Mouse (Mus musculus) testis, adult 2 months (tissue): ENCODE measurements at regions not wholly inside any gene's neighbourhood (a gene's known extent, or its start where the extent isn't known, plus 50 kb on each side); places are given as distances from the start of the nearest gene placed in this dataset.

Source experiments
- H3K27ac ChIP-seq: fragments of 200-500 bp; 2 replicates; pipeline ENCODE4 v1.5.1; 2012; ENCODE audit warnings: low read depth, low read length; ENCODE audit not compliant: control insufficient read depth, insufficient read depth
- H3K27me3 ChIP-seq: fragments of 200-500 bp; 2 replicates; pipeline ENCODE4 v1.6.1; 2012; ENCODE audit warnings: mild to moderate bottlenecking, low read length, moderate library complexity; ENCODE audit not compliant: control insufficient read depth, insufficient read depth
- H3K36me3 ChIP-seq: fragments of 200-500 bp; 2 replicates; pipeline ENCODE4 v1.6.1; 2012; ENCODE audit warnings: mild to moderate bottlenecking, low read length; ENCODE audit not compliant: control insufficient read depth, insufficient read depth
- H3K4me1 ChIP-seq: fragments of 200-500 bp; 2 replicates; pipeline ENCODE4 v1.6.1; 2012; ENCODE audit warnings: low read length; ENCODE audit not compliant: control insufficient read depth, insufficient read depth
- H3K4me3 ChIP-seq: fragments of 200-500 bp; 2 replicates; pipeline ENCODE4 v1.5.1; 2012; ENCODE audit warnings: low read depth, mild to moderate bottlenecking, low read length, moderate library complexity, mixed read lengths; ENCODE audit not compliant: control insufficient read depth
- CTCF ChIP-seq: fragments of 200-500 bp; IDR thresholded peaks from 2 replicates; pipeline ENCODE4 v1.5.1; 2012; ENCODE audit warnings: low read depth, mild to moderate bottlenecking, inconsistent platforms, low read length, moderate library complexity; ENCODE audit not compliant: control insufficient read depth, insufficient read depth, insufficient replicate concordance
- POLR2A ChIP-seq: fragments of 200-500 bp; IDR thresholded peaks from 2 replicates; pipeline ENCODE4 v1.6.1; 2012; ENCODE audit warnings: low read depth, mild to moderate bottlenecking, inconsistent platforms, low read length, moderate library complexity; ENCODE audit not compliant: control insufficient read depth

DNA sequence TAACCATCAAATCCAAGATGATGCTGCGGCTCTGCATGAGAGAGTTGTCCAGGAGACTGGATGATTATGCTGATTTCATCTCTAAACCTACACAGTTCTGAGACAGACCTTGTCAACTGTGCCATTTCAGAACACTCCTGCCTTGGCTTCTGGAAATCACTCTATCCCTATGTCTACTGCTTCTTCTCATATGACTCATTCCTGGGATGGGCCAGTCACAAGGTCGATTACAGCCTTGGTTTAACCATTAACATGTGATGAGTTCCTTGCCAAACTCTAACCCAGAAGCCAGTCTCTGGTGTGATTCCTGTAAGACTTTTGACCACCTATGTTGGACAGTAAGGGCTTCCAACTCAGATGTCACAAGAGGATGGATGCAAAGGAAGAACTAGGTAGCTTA lies 216.3 kb upstream of the Onecut1 start:
- H3K27ac ChIP-seq: no peak overlapping the region
- no peak overlapping the region for H3K4me3 ChIP-seq
- TF ChIP-seq CTCF (no peak), POLR2A (no peak)
- no peaks in the 10 kb centered on the region for H3K36me3 ChIP-seq
- H3K27me3 ChIP-seq: no peaks in the 10 kb centered on the region
- no peaks in the 10 kb centered on the region for H3K4me1 ChIP-seq

DNA sequence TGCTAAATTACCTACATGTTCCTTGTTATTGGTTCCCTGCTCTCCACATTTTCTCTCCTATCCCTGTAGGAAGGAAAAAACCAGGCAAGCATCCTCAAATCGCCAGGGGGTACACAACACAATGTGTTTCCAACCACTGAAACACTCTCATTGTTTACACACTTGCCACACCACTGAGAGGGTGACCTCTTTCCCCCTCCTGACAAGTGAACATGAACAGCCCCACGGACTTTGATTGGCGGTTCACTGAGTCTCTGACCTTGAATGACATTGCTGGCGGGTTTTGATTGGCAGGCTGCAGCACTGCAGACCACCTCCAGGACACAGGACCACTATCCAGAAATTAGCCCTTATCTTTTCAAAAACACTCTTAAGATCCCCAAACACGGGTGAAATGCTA lies 211.7 kb upstream of the Onecut1 start:
- Histone ChIP-seq H3K27me3 (no peaks in the 10 kb centered on the region), H3K36me3 (no peaks in the 10 kb centered on the region), H3K4me1 (no peaks in the 10 kb centered on the region), H3K4me3 (no peak overlapping the region), H3K27ac (no peak overlapping the region)
- TF ChIP-seq CTCF (no peak), POLR2A (no peak)

DNA sequence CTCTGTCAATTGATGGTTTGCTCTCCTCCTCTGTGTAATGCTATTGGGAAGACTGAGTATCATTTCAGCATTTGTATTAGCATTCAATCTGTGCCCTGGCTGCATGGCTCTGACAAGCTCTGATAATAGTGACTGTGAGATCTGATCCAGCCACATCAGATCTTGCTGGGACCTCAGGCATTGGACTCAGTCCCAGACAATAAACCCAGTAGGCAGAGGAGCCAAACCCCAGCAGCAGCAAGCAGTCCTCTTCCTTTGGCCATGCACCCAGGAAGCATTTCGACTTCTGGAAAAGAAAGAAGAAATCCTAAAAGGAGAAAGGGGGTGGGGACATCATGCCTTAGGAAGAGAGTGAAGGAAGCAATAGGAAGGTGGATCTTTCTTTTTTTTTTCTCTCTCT lies 205.8 kb upstream of the Onecut1 start:
- H3K27ac ChIP-seq: no peak overlapping the region
- no peak overlapping the region for H3K4me3 ChIP-seq
- peaks cover 3% of the 10 kb centered on the region for H3K4me1 ChIP-seq
- no peak for TF ChIP-seq POLR2A
- TF ChIP-seq CTCF: no peak
- no peaks in the 10 kb centered on the region for H3K27me3 ChIP-seq
- no peaks in the 10 kb centered on the region for H3K36me3 ChIP-seq

DNA sequence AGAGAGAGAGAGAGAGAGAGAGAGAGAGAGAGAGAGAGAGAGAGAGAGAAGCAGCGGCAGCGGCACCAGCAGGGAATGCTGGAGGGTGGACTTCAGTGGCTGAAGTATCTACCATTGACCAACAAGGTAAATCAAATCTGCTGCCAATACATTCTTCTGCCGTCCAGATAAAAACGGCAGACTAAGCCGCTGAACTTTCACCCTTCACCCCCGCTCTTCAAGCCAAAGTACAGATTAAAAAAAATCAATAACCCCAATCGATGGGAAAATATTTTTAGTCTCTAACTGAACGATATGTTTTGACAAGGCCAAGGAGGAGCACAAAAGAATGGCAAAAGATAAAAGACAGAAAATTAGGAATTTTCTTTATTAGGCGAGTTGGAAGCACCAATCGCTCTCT lies 205.3 kb upstream of the Onecut1 start:
- Histone ChIP-seq H3K27me3 (no peaks in the 10 kb centered on the region), H3K36me3 (no peaks in the 10 kb centered on the region), H3K27ac (no peak overlapping the region), H3K4me3 (no peak overlapping the region), H3K4me1 (peaks cover 3% of the 10 kb centered on the region)
- no peak for TF ChIP-seq CTCF
- no peak for TF ChIP-seq POLR2A

DNA sequence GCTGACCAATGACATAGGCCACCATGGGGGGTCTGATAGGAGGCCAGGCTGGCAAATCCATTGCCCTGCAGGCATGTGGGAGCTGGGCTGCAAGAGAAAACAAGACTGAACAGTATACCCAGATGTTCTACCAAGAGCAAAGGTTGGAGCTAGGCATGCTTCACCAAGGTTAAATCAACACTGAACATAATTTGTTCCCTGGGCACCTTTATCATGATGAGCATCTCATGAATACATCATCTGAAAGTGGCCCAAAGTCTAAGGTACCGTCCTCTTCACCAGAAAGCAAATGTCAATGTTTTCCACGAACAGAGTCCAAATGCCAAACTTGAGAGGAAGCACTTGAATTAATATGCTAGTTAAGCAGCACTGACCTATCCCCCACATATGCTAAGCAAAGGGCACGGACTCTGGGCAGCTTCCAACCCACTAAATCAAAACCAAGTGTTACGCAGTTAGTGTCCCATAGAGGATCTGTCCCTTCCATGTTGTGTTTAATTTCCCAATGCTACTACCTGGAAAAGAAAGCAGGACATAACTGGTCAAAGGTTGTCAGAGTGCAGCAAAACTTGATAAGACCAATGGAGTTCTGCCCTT lies 190.3 kb upstream of the Onecut1 start:
- H3K27ac ChIP-seq: no peak overlapping the region
- H3K4me1 ChIP-seq: no peaks in the 10 kb centered on the region
- H3K36me3 ChIP-seq: no peaks in the 10 kb centered on the region
- no peak overlapping the region for H3K4me3 ChIP-seq
- TF ChIP-seq POLR2A (no peak), CTCF (no peak)
- no peaks in the 10 kb centered on the region for H3K27me3 ChIP-seq

DNA sequence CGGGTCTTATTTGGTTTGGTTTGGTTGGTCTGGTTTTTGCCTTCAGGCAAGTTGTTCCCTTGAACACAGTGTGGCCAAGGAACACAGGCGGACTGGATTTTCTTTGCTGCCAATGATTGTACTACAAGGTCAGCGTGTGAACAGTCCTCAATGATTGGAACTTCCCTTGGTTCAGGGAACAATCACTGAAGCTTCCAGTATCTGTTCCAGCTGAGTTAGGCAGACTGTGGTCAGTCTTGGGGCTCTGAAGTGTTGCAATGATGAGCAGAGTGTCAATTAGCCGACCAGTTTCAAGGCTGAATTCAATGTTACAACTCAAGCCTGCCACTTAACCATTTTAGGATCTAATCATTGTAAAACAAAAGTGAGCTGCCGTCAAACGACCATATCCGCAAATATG lies 189.5 kb upstream of the Onecut1 start:
- H3K27me3 ChIP-seq: no peaks in the 10 kb centered on the region
- H3K4me3 ChIP-seq: no peak overlapping the region
- TF ChIP-seq CTCF: no peak
- TF ChIP-seq POLR2A: no peak
- H3K36me3 ChIP-seq: no peaks in the 10 kb centered on the region
- H3K27ac ChIP-seq: no peak overlapping the region
- no peaks in the 10 kb centered on the region for H3K4me1 ChIP-seq

DNA sequence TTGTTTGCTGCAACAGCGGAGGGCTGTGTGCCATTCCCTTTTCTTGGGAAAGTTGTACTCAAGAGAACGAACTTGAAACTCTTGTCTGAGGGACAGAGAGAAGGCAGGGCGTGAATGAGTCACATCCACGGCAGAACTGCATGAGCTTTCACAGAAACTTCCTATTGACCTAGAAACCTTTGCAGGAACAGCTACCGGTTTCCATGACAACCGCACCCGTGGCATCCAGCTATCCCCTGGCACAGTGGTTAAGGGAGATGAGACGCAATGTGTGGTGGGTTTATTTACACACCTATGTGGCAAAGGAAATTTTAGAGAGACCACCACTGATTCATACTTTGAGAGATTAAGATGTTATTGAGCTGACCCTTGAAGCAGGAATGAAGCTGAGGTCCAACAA lies 163.5 kb upstream of the Onecut1 start:
- H3K36me3 ChIP-seq: no peaks in the 10 kb centered on the region
- H3K27me3 ChIP-seq: no peaks in the 10 kb centered on the region
- H3K4me1 ChIP-seq: peaks cover 2% of the 10 kb centered on the region; the same call in 1 of the 2 replicates
- TF ChIP-seq POLR2A (no peak), CTCF (no peak)
- H3K27ac ChIP-seq: no peak overlapping the region
- H3K4me3 ChIP-seq: no peak overlapping the region

DNA sequence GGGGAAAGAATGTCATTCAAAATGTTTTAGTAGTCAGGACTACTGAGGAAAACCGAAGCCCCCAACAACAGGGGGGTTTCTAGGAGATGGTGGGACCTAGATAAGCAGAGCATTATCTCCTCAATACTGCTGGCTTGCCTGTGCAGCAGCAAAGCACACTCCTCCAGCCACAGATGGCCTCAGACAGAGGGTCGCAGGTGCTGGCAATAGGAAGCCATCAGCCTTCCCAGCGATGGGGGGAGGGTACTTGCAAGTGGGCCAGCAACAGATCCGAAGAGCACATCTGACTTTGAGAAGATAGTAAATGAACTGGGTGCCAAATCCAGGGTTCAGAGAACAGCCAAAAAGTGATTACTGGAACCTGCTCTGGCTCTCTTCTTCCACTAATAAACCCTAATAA lies 156.0 kb upstream of the Onecut1 start:
- TF ChIP-seq CTCF (no peak), POLR2A (no peak)
- H3K27ac ChIP-seq: no peak overlapping the region

More for the DNA sequence above, 156.0 kb upstream of the Onecut1 start:
- Histone ChIP-seq H3K4me1 (no peaks in the 10 kb centered on the region), H3K4me3 (no peak overlapping the region), H3K27me3 (no peaks in the 10 kb centered on the region), H3K36me3 (no peaks in the 10 kb centered on the region)
